Mouse (Mus musculus) heart, embryonic 16.5 days (tissue): ENCODE data around the gene Jmy. TPM values are rescaled to one million over a fixed set of nuclear protein-coding genes. Genes with fewer than 3 reads are reported as not detected.

Experiments used
- ATAC-seq: fragments of 200-750 bp; cut with Nextera tagmentation; replicated peaks from 2 replicates; pipeline ENCODE4 v1.8.0; 2017; ENCODE audit warnings: moderate number of reproducible peaks; ENCODE audit not compliant: insufficient read depth, low FRiP score; ENCODE audit errors: extremely low read depth
- H3K27ac ChIP-seq: fragments of 300-500 bp; sonication (generic); 2 replicates; pipeline ENCODE4 v1.5.1; 2014; ENCODE audit warnings: mild to moderate bottlenecking, low read length, control low read depth, moderate library complexity
- H3K27me3 ChIP-seq: fragments of 300-500 bp; sonication (generic); 2 replicates; pipeline ENCODE4 v1.6.1; 2014; ENCODE audit warnings: low read length, mixed read lengths; ENCODE audit not compliant: control insufficient read depth, insufficient read depth
- H3K36me3 ChIP-seq: fragments of 300-500 bp; sonication (generic); 2 replicates; pipeline ENCODE4 v1.6.1; 2014; ENCODE audit not compliant: control insufficient read depth, insufficient read depth
- H3K4me1 ChIP-seq: fragments of 300-500 bp; sonication (generic); 2 replicates; pipeline ENCODE4 v1.6.1; 2014; ENCODE audit warnings: low read length, mixed read lengths; ENCODE audit not compliant: control insufficient read depth, insufficient read depth
- H3K4me2 ChIP-seq: fragments of 300-500 bp; sonication (generic); 2 replicates; pipeline ENCODE4 v1.6.1; 2014; ENCODE audit warnings: low read depth, mild to moderate bottlenecking, control low read depth, low read length
- H3K4me3 ChIP-seq: fragments of 300-500 bp; sonication (generic); 2 replicates; pipeline ENCODE4 v1.5.1; 2014; ENCODE audit warnings: mild to moderate bottlenecking, control low read depth, low read length
- H3K9ac ChIP-seq: fragments of 300-500 bp; sonication (generic); 2 replicates; pipeline ENCODE4 v1.6.1; 2014; ENCODE audit warnings: low read length, control low read depth
- H3K9me3 ChIP-seq: fragments of 300-500 bp; sonication (generic); replicated peaks from 2 replicates; pipeline ENCODE4 v1.6.1; 2016; ENCODE audit warnings: low read length; ENCODE audit not compliant: control insufficient read depth
- WGBS: fragments of 180-500 bp; shearing (Covaris S2); extraction: QIAGEN DNeasy Blood & Tissue Kit; methylation state at CpG from one replicate; pipeline ENCODE4 v1.1.7; 2014; 5-methylcytosine and 5-hydroxymethylcytosine counted together
- polyA plus RNA-seq: library from polyadenylated mRNA; unstranded; fragments of >200 nt; fragmentation: Nextera tagmentation; extraction: Ambion mirVana; gene quantifications from 2 replicates; pipeline ENCODE4 v1.2.1, GENCODE M21; 2015

Gene Jmy
- polyA plus RNA-seq, 1 experiment from 2014 or later: 3.7 TPM

DNA sequence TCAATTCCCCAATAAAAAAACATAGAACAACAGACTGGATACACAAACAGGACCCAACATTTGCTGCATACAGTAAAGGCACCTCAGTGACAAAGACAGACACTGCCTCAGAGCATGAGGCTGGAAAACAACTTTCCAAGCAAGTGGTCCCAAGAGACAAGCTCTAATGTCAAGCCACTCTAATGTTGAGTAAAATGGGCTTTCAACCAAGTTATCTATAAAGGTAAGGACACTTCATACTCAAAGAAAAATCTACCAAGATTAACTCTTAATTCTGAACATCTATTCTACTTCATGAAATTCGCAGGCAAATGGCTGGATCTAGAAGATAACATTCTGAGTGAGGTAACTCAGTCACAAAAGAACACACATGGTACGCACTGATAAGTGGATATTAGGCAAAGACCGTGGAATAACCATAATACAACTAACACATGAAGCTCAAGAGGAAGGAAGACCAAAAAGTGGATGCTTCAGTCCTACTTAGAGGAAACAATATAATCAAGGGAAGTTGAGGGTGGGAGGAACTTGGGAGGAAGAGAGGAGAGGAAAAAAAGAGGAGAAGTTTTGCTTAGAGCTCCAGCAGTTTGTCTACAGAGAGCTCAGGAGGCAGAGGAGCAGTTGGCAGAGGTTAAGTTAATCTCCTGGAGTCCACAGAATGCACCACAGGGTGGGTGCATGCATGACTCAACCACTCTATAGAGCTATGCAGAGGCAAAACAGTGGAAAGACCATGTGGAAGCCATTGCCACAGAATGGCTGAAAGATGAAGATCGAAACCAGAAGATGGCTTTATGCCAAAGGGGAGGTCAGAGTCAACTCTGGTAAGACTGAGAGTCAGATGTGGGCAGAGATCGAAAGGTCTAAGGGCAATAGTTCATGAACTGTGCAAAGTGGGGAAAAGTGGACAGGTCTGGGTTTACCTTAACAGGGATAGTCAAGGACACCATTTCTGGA lies 71.4 kb downstream of the Jmy start:
- no peak overlapping the region for H3K9ac ChIP-seq
- no peaks in the 10 kb centered on the region for H3K27me3 ChIP-seq
- H3K36me3 ChIP-seq: 0 out of 2 replicates have a peak, but pooled peaks cover 3% of the 10 kb centered on the region
- 91% methylated on average over 5 of the region's 5 CpGs for WGBS
- no peak overlapping the region for H3K4me2 ChIP-seq
- ATAC-seq: no peak
- H3K27ac ChIP-seq: no peak overlapping the region
- H3K4me3 ChIP-seq: no peak overlapping the region
- no peaks in the 10 kb centered on the region; the same call in 1 of the 2 replicates for H3K4me1 ChIP-seq
- no peaks in the 10 kb centered on the region for H3K9me3 ChIP-seq

DNA sequence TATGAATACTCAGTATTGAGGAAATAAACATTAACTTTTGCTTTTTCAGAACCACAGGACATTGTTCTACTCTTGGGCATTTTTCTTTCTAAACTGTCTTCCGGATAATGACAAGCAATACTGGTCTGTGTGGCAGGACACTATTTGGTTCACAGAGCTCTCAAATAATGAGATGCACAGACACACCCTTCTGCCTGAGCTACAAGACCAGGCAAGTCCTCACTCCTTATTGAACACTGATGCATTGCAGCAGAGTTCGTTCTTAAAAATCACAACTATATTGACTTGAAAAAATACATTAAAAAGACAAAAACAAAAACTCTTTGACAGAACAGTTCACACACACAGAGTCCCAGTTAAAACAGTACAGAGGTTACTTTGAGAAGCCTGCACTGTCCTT lies 76.4 kb downstream of the Jmy start:
- no peaks in the 10 kb centered on the region for H3K9me3 ChIP-seq

GRCm38 (mm10) chr13:93419779-93420178 lies 79.8 kb downstream of the Jmy start:
- H3K4me1 ChIP-seq: no peaks in the 10 kb centered on the region
- no peak overlapping the region for H3K4me3 ChIP-seq
- H3K9ac ChIP-seq: no peak overlapping the region

More for the DNA sequence above, 76.4 kb downstream of the Jmy start:
- Histone ChIP-seq H3K36me3 (0 out of 2 replicates have a peak, but pooled peaks cover under 1% of the 10 kb centered on the region), H3K4me1 (no peaks in the 10 kb centered on the region; the same call in 1 of the 2 replicates), H3K27ac (no peak overlapping the region), H3K9ac (no peak overlapping the region), H3K4me2 (no peak overlapping the region), H3K4me3 (no peak overlapping the region), H3K27me3 (no peaks in the 10 kb centered on the region)
- no peak for ATAC-seq
- WGBS: 90% methylated on average over 2 of the region's 2 CpGs

GRCm38 (mm10) chr13:93418292-93418691 lies 81.3 kb downstream of the Jmy start:
- Histone ChIP-seq H3K4me2 (no peak overlapping the region), H3K9me3 (no peaks in the 10 kb centered on the region), H3K9ac (no peak overlapping the region), H3K27ac (no peak overlapping the region), H3K27me3 (no peaks in the 10 kb centered on the region), H3K4me3 (no peak overlapping the region), H3K4me1 (no peaks in the 10 kb centered on the region), H3K36me3 (no peaks in the 10 kb centered on the region)
- no peak for ATAC-seq
- 76% methylated on average over 2 of the region's 2 CpGs for WGBS

More at GRCm38 (mm10) chr13:93419779-93420178, 79.8 kb downstream of the Jmy start:
- H3K4me2 ChIP-seq: no peak overlapping the region
- 80% methylated on average over 2 of the region's 2 CpGs for WGBS
- no peaks in the 10 kb centered on the region for H3K36me3 ChIP-seq
- no peaks in the 10 kb centered on the region for H3K9me3 ChIP-seq
- ATAC-seq: no peak
- H3K27me3 ChIP-seq: no peaks in the 10 kb centered on the region
- H3K27ac ChIP-seq: no peak overlapping the region

GRCm38 (mm10) chr13:93415055-93415454 lies 84.6 kb downstream of the Jmy start:
- no peak for ATAC-seq
- Histone ChIP-seq H3K36me3 (no peaks in the 10 kb centered on the region), H3K9me3 (no peaks in the 10 kb centered on the region), H3K27ac (no peak overlapping the region), H3K9ac (no peak overlapping the region), H3K4me1 (peaks cover 6% of the 10 kb centered on the region), H3K4me3 (no peak overlapping the region), H3K4me2 (no peak overlapping the region), H3K27me3 (no peaks in the 10 kb centered on the region)
- WGBS: 78% methylated on average over 5 of the region's 5 CpGs

DNA sequence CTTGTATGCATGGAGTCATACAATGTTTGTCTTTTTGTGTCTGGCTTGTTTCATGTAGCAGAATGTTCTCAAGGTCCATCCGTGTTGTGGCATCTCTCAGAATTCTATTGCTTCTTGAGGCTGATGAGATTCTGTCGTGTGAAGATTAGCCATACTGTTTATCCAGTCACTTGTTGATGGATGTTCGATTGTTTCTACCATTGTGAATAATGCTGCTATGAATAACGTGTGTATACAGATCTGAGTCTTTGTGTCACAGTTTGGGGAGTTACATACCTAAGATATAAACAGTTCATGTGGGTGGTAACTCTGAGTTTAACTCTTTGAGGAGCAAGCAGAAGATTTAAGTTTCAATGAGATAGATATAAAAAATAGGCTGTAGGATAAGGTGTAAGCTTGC lies 89.3 kb downstream of the Jmy start:
- no peak for ATAC-seq
- Histone ChIP-seq H3K36me3 (peaks cover 11% of the 10 kb centered on the region), H3K4me3 (no peak overlapping the region), H3K27ac (peak overlapping the region; percentile 30; the same call in 1 of the 2 replicates), H3K4me1 (peaks cover 6% of the 10 kb centered on the region), H3K27me3 (no peaks in the 10 kb centered on the region), H3K9me3 (no peaks in the 10 kb centered on the region), H3K9ac (no peak overlapping the region), H3K4me2 (no peak overlapping the region)
- WGBS: 63% methylated on average over 4 of the region's 4 CpGs

DNA sequence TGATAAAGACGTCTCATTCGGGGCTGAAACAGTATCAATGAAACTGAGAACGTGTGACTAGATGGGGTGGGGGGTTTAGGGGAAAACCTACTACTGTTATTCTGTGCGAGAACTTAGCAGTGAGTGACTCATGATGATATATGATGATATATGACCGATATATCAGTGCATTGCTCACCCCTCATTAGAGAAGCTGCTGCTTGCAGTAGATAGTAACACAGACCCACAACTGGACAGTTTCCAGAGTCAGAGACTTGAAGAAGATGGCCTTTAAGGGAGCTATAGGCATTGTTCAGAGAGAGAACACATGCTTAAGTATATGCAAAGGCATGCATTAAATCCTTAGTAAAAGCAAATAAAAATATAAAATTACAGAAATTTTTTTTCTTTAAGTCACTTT lies 92.8 kb downstream of the Jmy start:
- H3K4me2 ChIP-seq: no peak overlapping the region
- no peak for ATAC-seq
- H3K4me3 ChIP-seq: no peak overlapping the region
- peaks cover 8% of the 10 kb centered on the region for H3K4me1 ChIP-seq
- peaks cover 14% of the 10 kb centered on the region for H3K36me3 ChIP-seq
- H3K27ac ChIP-seq: no peak overlapping the region
- H3K27me3 ChIP-seq: no peaks in the 10 kb centered on the region
- H3K9ac ChIP-seq: no peak overlapping the region
- WGBS: 72% methylated on average over 5 of the region's 5 CpGs
- no peaks in the 10 kb centered on the region for H3K9me3 ChIP-seq

DNA sequence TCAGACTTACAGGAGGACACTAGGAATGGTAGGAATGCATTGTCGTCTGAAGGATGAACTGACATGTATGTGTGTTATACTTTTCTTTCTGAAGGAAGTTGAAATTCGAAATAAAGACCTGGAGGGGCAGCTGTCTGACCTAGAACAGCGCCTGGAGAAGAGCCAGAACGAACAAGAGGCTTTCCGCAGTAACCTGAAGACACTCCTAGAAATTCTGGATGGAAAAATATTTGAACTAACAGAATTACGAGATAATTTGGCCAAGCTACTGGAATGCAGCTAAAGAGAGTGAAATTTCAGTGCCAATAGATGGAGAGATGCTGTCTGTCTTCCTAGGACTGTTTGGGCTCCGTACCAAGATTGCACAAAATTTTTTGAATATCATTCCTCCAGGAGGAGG lies 97.7 kb downstream of the Jmy start:
- Histone ChIP-seq H3K36me3 (peaks cover 16% of the 10 kb centered on the region), H3K4me2 (no peak overlapping the region), H3K27me3 (no peaks in the 10 kb centered on the region), H3K27ac (no peak overlapping the region; the same call in 1 of the 2 replicates), H3K9ac (no peak overlapping the region), H3K4me1 (peaks cover 2% of the 10 kb centered on the region; the same call in 1 of the 2 replicates), H3K9me3 (peaks cover 3% of the 10 kb centered on the region), H3K4me3 (no peak overlapping the region)
- ATAC-seq: no peak
- 82% methylated on average over 7 of the region's 7 CpGs for WGBS

- Histone ChIP-seq H3K9me3 (peaks cover 3% of the 10 kb centered on the region), H3K27me3 (no peaks in the 10 kb centered on the region), H3K4me2 (peak overlapping the region; percentile 22; the same call in 1 of the 2 replicates), H3K4me1 (peaks cover 2% of the 10 kb centered on the region; the same call in 1 of the 2 replicates), H3K27ac (peak overlapping the region; percentile 91), H3K4me3 (no peak overlapping the region), H3K36me3 (peaks cover 20% of the 10 kb centered on the region), H3K9ac (no peak overlapping the region)
- 53% methylated on average over 5 of the region's 5 CpGs for WGBS
- ATAC-seq: peak; percentile 94
These were observed 99.8 kb downstream of the Jmy start for GRCm38 (mm10) chr13:93399710-93400216.
